Mouse (Mus musculus) midbrain, embryonic 14.5 days (tissue): Measurements from ENCODE around the gene Cmss1. TPM values are rescaled to one million over a fixed set of nuclear protein-coding genes. Genes with fewer than 3 reads are reported as not detected.

ENCODE experiments used
- ATAC-seq: fragments of 200-750 bp; cut with Nextera tagmentation; 2 replicates; pipeline ENCODE4 v1.8.0; 2017; ENCODE audit warnings: moderate number of reproducible peaks, moderate library complexity; ENCODE audit not compliant: low FRiP score, low TSS enrichment
- DNase-seq: peaks from one replicate; pipeline ENCODE4 v3.0.0-alpha.2; 2015
- H3K27ac ChIP-seq: fragments of 300-500 bp; sonication (generic); replicated peaks from 2 replicates; pipeline ENCODE4 v1.5.1; 2014; ENCODE audit warnings: mild to moderate bottlenecking, low read depth, low read length, moderate library complexity
- H3K27me3 ChIP-seq: fragments of 300-500 bp; sonication (generic); 2 replicates; pipeline ENCODE4 v1.6.1; 2014; ENCODE audit warnings: low read length, control low read depth, mixed read lengths; ENCODE audit not compliant: control insufficient read depth, insufficient read depth
- H3K36me3 ChIP-seq: fragments of 300-500 bp; sonication (generic); 2 replicates; pipeline ENCODE4 v1.6.1; 2014; ENCODE audit warnings: low read length, control low read depth; ENCODE audit not compliant: control insufficient read depth, insufficient read depth
- H3K4me1 ChIP-seq: fragments of 300-500 bp; sonication (generic); 2 replicates; pipeline ENCODE4 v1.6.1; 2014; ENCODE audit warnings: mild to moderate bottlenecking, antibody characterized with exemption, low read length, control low read depth; ENCODE audit not compliant: control insufficient read depth, insufficient read depth
- H3K4me2 ChIP-seq: fragments of 300-500 bp; sonication (generic); 2 replicates; pipeline ENCODE4 v1.6.1; 2014; ENCODE audit warnings: mild to moderate bottlenecking, low read length, moderate library complexity
- H3K4me3 ChIP-seq: fragments of 300-500 bp; sonication (generic); replicated peaks from 2 replicates; pipeline ENCODE4 v1.5.1; 2014; ENCODE audit warnings: low read depth, low read length
- H3K9ac ChIP-seq: fragments of 300-500 bp; sonication (generic); replicated peaks from 2 replicates; pipeline ENCODE4 v1.6.1; 2014; ENCODE audit warnings: mild to moderate bottlenecking, low read length, moderate library complexity
- H3K9me3 ChIP-seq: fragments of 300-500 bp; sonication (generic); 2 replicates; pipeline ENCODE4 v1.6.1; 2016; ENCODE audit warnings: low read length, control low read depth, mixed read lengths; ENCODE audit not compliant: control insufficient read depth
- WGBS: fragments of 180-500 bp; shearing (Covaris S2); extraction: QIAGEN DNeasy Blood & Tissue Kit; methylation state at CpG from one replicate; pipeline ENCODE4 v1.1.7; 2014; 5-methylcytosine and 5-hydroxymethylcytosine counted together
- polyA plus RNA-seq: library from polyadenylated mRNA; unstranded; fragments of >200 nt; fragmentation: Nextera tagmentation; extraction: Ambion mirVana; gene quantifications from 2 replicates; pipeline ENCODE4 v1.2.1, GENCODE M21; 2014

Gene Cmss1
- polyA plus RNA-seq, 1 experiment from 2014 or later, result 38.2 TPM

DNA sequence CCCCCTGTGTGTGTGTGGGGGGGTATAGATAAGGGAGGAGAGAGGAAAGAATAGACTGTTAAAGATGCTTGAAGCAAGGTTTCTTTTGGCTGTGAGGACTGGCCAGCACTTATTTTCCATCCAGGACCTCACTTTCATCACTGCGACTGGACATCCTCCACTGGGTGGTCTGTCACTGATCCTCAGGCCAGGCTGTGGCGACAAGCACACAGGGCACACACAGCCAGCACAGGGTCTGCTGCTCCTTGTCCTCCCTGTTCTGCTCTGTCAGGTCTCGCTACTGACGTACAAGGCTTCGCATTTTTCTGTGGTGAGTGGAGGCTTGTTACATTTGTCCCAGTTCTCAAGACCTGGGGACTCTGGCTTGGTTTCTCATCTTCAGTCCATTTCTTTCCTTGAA is 187.3 kb downstream of the Cmss1 start:
- 54% methylated on average over 5 of the region's 5 CpGs for WGBS
- no peak overlapping the region for H3K4me3 ChIP-seq
- no peaks in the 10 kb centered on the region for H3K36me3 ChIP-seq
- DNase-seq, result no peak
- H3K9ac ChIP-seq, result no peak overlapping the region
- no peak overlapping the region for H3K27ac ChIP-seq
- no peaks in the 10 kb centered on the region for H3K9me3 ChIP-seq
- ATAC-seq, result no peak
- H3K4me1 ChIP-seq, result no peaks in the 10 kb centered on the region
- no peaks in the 10 kb centered on the region for H3K27me3 ChIP-seq
- H3K4me2 ChIP-seq, result no peak overlapping the region

DNA sequence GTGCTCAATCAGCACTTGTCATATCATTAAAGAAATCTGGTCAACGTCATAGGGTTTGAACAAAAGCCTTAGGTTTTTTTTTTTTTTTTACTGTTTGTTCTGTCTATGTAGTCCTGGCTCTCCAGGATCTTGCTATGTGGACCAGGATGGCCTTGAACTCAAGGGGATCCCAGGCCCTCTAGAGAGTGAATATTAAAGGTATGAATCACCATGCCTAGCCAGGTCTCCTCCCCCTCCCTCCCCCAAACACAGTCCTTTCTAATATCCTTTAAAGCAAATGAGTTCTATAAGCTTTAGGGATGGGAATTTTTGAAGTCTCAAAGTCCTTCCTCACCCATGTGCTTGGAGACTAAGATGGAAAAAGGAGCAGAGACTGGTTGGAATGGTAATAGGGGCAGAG is 188.7 kb downstream of the Cmss1 start:
- no peak overlapping the region for H3K4me3 ChIP-seq
- H3K4me1 ChIP-seq, result no peaks in the 10 kb centered on the region
- H3K9me3 ChIP-seq, result no peaks in the 10 kb centered on the region
- no peak for ATAC-seq
- DNase-seq, result no peak
- H3K27ac ChIP-seq, result no peak overlapping the region
- H3K27me3 ChIP-seq, result no peaks in the 10 kb centered on the region
- 86% methylated on average over 1 of the region's 1 CpGs for WGBS
- H3K9ac ChIP-seq, result no peak overlapping the region
- H3K4me2 ChIP-seq, result no peak overlapping the region
- H3K36me3 ChIP-seq, result no peaks in the 10 kb centered on the region

DNA sequence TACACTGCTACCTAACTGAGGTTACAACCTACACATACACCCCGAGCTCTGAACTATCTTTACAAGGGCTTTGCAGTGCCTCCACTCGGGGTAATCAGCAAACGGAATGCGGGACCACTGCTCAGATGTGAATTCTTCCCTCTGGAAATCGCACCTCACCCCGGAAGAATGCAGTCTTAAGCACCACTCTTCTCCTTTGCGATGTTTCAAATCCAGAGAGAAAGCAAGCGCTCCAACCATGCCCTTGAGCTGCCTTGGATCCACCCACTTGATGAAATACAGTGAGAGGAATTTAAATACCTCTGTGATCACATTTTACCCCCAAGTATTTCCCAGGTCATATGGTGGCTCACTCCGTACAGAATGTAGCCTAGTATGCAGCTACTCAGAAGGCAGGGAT is 189.6 kb downstream of the Cmss1 start:
- Histone ChIP-seq H3K27ac (no peak overlapping the region), H3K27me3 (no peaks in the 10 kb centered on the region), H3K4me1 (no peaks in the 10 kb centered on the region), H3K9me3 (no peaks in the 10 kb centered on the region), H3K4me3 (no peak overlapping the region), H3K9ac (no peak overlapping the region), H3K4me2 (no peak overlapping the region), H3K36me3 (no peaks in the 10 kb centered on the region)
- ATAC-seq, result no peak
- WGBS, result 86% methylated on average over 9 of the region's 9 CpGs
- no peak for DNase-seq

GRCm38 (mm10) chr16:57416049-57416448 is 190.6 kb downstream of the Cmss1 start:
- no peak for DNase-seq
- no peaks in the 10 kb centered on the region for H3K27me3 ChIP-seq
- H3K9ac ChIP-seq, result no peak overlapping the region
- H3K36me3 ChIP-seq, result no peaks in the 10 kb centered on the region
- H3K4me1 ChIP-seq, result no peaks in the 10 kb centered on the region
- no peak for ATAC-seq
- H3K27ac ChIP-seq, result no peak overlapping the region
- 66% methylated on average over 2 of the region's 2 CpGs for WGBS
- H3K4me2 ChIP-seq, result no peak overlapping the region
- H3K4me3 ChIP-seq, result no peak overlapping the region
- no peaks in the 10 kb centered on the region for H3K9me3 ChIP-seq

GRCm38 (mm10) chr16:57412766-57413165 is 193.9 kb downstream of the Cmss1 start:
- WGBS, result 66% methylated on average over 4 of the region's 4 CpGs
- no peak overlapping the region for H3K9ac ChIP-seq
- H3K9me3 ChIP-seq, result no peaks in the 10 kb centered on the region
- no peak overlapping the region for H3K27ac ChIP-seq
- H3K27me3 ChIP-seq, result no peaks in the 10 kb centered on the region
- no peaks in the 10 kb centered on the region for H3K4me1 ChIP-seq
- ATAC-seq, result no peak
- no peaks in the 10 kb centered on the region for H3K36me3 ChIP-seq
- DNase-seq, result no peak
- no peak overlapping the region for H3K4me3 ChIP-seq
- no peak overlapping the region for H3K4me2 ChIP-seq

- Histone ChIP-seq H3K36me3 (no peaks in the 10 kb centered on the region), H3K9me3 (no peaks in the 10 kb centered on the region), H3K9ac (no peak overlapping the region), H3K27ac (no peak overlapping the region), H3K4me2 (no peak overlapping the region), H3K4me1 (no peaks in the 10 kb centered on the region), H3K4me3 (no peak overlapping the region), H3K27me3 (no peaks in the 10 kb centered on the region)
- DNase-seq (no peak), ATAC-seq (no peak)
- 81% methylated on average over 5 of the region's 5 CpGs for WGBS
Observed at GRCm38 (mm10) chr16:57403825-57404224, 202.8 kb downstream of the Cmss1 start.

- no peaks in the 10 kb centered on the region for H3K36me3 ChIP-seq
- no peaks in the 10 kb centered on the region for H3K27me3 ChIP-seq
- no peak overlapping the region for H3K4me3 ChIP-seq
- no peaks in the 10 kb centered on the region for H3K4me1 ChIP-seq
- no peaks in the 10 kb centered on the region for H3K9me3 ChIP-seq
- 85% methylated on average over 4 of the region's 4 CpGs for WGBS
- ATAC-seq, result no peak
- H3K9ac ChIP-seq, result no peak overlapping the region
- no peak for DNase-seq
- no peak overlapping the region for H3K27ac ChIP-seq
- H3K4me2 ChIP-seq, result no peak overlapping the region
Observed at GRCm38 (mm10) chr16:57402910-57403309, 203.8 kb downstream of the Cmss1 start.

GRCm38 (mm10) chr16:57401702-57402101 is 205.0 kb downstream of the Cmss1 start:
- no peak overlapping the region for H3K9ac ChIP-seq
- ATAC-seq (no peak), DNase-seq (no peak)
- H3K27ac ChIP-seq, result no peak overlapping the region
- no peaks in the 10 kb centered on the region for H3K27me3 ChIP-seq
- H3K4me1 ChIP-seq, result no peaks in the 10 kb centered on the region
- no peak overlapping the region for H3K4me2 ChIP-seq
- no peak overlapping the region for H3K4me3 ChIP-seq
- no peaks in the 10 kb centered on the region for H3K9me3 ChIP-seq
- 67% methylated on average over 6 of the region's 6 CpGs for WGBS
- H3K36me3 ChIP-seq, result no peaks in the 10 kb centered on the region

GRCm38 (mm10) chr16:57399566-57399965 is 207.1 kb downstream of the Cmss1 start:
- no peaks in the 10 kb centered on the region for H3K27me3 ChIP-seq
- H3K4me1 ChIP-seq, result no peaks in the 10 kb centered on the region
- 87% methylated on average over 10 of the region's 10 CpGs for WGBS
- no peaks in the 10 kb centered on the region for H3K36me3 ChIP-seq
- no peak for DNase-seq
- no peak for ATAC-seq
- H3K27ac ChIP-seq, result no peak overlapping the region
- no peak overlapping the region for H3K9ac ChIP-seq
- no peak overlapping the region for H3K4me3 ChIP-seq
- no peak overlapping the region for H3K4me2 ChIP-seq
- H3K9me3 ChIP-seq, result no peaks in the 10 kb centered on the region
